Mouse (Mus musculus): ENCODE data around the gene CT030661.1. TPM values are rescaled to one million over a fixed set of nuclear protein-coding genes. Genes with fewer than 3 reads are reported as not detected.

The CT030661.1 gene
- polyA plus RNA-seq, 2 experiments, result 8.1 to 13.3 TPM

Other genes starting within 250 kb of the CT030661.1 start
- 0.78 and 1.2 TPM in 2 replicates for gene Zfp947, start 148.6 kb downstream of the CT030661.1 start, polyA plus RNA-seq (2012; rRNA removed)
- gene Zfp947, start 148.6 kb downstream of the CT030661.1 start, polyA plus RNA-seq (2014; fragmentation: Nextera tagmentation; extraction: Ambion mirVana), result 2.3 TPM in 2 replicates
- gene Zfp994, start 89.2 kb downstream of the CT030661.1 start, polyA plus RNA-seq (2012; rRNA removed), result 0.96 and 1.6 TPM in 2 replicates
- gene Zfp994, start 89.2 kb downstream of the CT030661.1 start, polyA plus RNA-seq (2014; fragmentation: Nextera tagmentation; extraction: Ambion mirVana), result 2.7 and 2.8 TPM in 2 replicates
- gene Zfp944, start 46.6 kb upstream of the CT030661.1 start, polyA plus RNA-seq (2012; rRNA removed), result 6.5 and 9.6 TPM in 2 replicates
- 13.8 and 16.7 TPM in 2 replicates for gene Zfp944, start 46.6 kb upstream of the CT030661.1 start, polyA plus RNA-seq (2014; fragmentation: Nextera tagmentation; extraction: Ambion mirVana)
- 2.4 and 4.2 TPM in 2 replicates for gene Zfp758, start 46.6 kb upstream of the CT030661.1 start, polyA plus RNA-seq (2012; rRNA removed)
- 9.5 and 10.0 TPM in 2 replicates for gene Zfp758, start 46.6 kb upstream of the CT030661.1 start, polyA plus RNA-seq (2014; fragmentation: Nextera tagmentation; extraction: Ambion mirVana)
- gene Zfp946, start 109.4 kb upstream of the CT030661.1 start, polyA plus RNA-seq (2012; rRNA removed), result 8.9 and 11.6 TPM in 2 replicates
- 13.6 and 16.4 TPM in 2 replicates for gene Zfp946, start 109.4 kb upstream of the CT030661.1 start, polyA plus RNA-seq (2014; fragmentation: Nextera tagmentation; extraction: Ambion mirVana)

All from limb, embryonic 14.5 days (tissue).